Mouse (Mus musculus): ENCODE measurements at regions not wholly inside any gene's neighbourhood (a gene's known extent, or its start where the extent isn't known, plus 50 kb on each side); places are given as distances from the start of the nearest gene placed in this dataset.
A peak's percentile ranks its signal among the peaks of the same experiment; 100 is the strongest.
"Not testable (repeated sequence)": the region's sequence is repeated elsewhere in the genome, so short reads cannot be mapped to it uniquely, and the experiment has no call there.

- no peak for DNase-seq (ENCODE audit: low spot score in 2 of 2)
Measured at GRCm38 (mm10) chr9:43520931-43521330, 210.3 kb downstream of the Trim29 start.

- no peak for DNase-seq (ENCODE audit: low spot score in 2 of 2)
Measured at GRCm38 (mm10) chr9:43524947-43525565, 214.4 kb downstream of the Trim29 start.

GRCm38 (mm10) chr9:43532187-43532586 is 211.6 kb upstream of the Nectin1 start:
- no peak for DNase-seq (ENCODE audit: low spot score in 2 of 2)

DNA sequence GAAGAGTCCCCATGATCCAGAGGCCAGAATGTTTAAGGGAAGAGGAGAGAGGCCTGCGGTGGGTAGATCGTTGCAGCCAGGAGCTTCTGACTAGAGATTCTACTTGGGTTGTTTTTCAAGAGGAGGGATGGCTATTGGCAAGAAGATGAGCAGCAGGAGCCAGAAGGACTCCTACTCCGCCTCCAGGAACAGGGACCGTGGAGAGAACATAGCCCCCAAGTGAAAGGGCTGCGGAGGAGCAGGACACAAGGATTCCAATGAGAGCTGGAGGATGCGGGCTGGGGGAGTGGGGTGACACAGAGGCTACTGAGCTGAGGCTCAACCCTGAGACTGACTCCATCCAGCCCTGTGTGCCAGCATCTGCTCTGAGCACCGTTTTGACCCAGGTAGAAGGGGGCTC is 207.8 kb upstream of the Nectin1 start:
- peak in 1 of 2 experiments; percentile 33 for DNase-seq (ENCODE audit: low spot score in 2 of 2)

DNA sequence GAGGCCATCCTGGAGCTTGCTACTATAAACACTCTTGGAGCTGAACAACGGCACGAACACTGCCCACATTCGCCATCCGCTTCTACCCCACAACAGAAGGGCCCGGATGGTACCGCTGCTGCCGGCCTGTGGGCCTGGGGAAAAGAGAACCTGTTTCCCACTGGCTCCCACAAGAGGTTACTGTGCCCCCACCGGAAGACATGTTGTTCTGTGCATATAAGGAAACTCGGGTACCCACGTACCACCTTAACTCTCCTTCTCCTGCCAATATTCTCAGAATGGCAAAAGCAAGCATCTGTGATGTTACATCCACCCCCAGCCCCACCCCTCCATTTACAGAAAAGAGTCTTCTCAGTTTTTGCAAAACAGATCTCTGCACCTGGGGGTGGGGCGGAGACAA is 206.7 kb upstream of the Nectin1 start:
- peak; percentile 80 to 81 for DNase-seq (ENCODE audit: low spot score in 2 of 2)

DNA sequence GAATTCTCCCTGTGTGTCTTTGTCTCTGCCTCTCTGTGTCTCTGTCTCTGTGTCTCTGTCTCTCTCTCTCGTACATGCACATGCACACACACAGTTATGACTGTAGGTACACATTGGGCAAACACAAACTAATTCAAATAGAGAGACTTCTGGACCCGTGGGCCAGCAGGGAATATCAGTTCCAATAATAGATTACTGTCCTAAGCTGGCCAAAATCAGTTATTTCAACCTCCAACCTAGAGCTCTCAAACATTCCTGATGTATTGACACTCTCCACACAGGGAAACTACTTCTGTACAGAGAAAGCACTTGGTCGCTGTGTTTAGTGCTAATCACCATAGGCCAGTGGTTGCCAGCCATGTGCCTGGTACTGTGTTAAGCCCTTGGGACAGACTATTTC is 203.7 kb upstream of the Nectin1 start:
- DNase-seq (ENCODE audit: low spot score in 2 of 2), result no peak

GRCm38 (mm10) chr9:43541234-43541633 is 202.6 kb upstream of the Nectin1 start:
- DNase-seq (ENCODE audit: low spot score in 2 of 2), result no peak

DNA sequence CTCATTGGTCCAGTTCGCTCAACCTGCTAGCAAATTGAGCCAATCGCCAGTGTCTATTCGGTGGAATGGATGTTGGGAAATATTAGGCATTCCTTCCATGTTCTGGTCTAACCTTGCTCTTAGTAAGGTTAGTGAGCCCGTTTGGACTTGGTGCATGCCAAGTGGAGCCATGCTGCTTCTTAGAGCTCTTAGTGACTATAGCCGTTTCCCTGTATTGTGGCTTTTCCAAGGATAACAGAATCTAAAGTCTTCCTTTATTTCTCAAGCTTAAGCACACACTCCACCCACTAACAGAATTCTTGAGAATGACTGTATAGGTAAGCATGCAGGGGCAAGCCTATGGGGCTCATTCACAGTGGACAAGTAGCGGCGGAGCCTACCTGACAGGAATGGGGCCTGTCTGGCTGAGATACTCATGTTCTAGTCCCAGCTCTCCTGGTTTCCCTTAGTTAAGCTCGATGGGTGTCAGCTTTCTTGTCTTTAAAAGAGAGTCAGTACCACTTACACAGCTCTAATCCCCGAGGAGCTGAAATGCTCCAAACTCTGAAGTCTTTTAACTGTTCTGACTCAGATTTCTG is 201.6 kb upstream of the Nectin1 start:
- no peak for DNase-seq (ENCODE audit: low spot score in 2 of 2)

GRCm38 (mm10) chr9:43545081-43545565 is 198.7 kb upstream of the Nectin1 start:
- peak; percentile 83 to 84 for DNase-seq (ENCODE audit: low spot score in 2 of 2)

DNA sequence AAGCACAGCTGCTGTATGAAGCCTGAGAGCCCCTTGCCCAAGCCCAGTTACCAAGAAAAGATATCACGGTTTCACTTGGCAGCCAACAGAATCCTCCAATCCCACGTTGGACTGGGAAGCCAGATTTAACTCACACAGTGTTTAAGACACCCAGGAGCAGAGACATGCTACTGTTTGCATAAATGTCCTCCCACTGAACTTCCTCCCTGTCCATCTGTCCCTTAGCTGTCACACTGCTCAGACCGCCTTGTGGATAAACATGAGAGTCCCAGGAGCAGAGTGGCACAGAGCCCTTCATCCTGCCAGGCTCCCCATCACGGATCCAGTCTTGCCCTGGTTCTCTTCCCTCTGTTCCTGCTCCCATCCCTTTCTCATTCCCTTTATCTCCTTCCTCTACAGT is 194.9 kb upstream of the Nectin1 start:
- DNase-seq (ENCODE audit: low spot score in 2 of 2), result peak; percentile 56 to 70

GRCm38 (mm10) chr9:43549293-43549692 is 194.5 kb upstream of the Nectin1 start:
- no peak for DNase-seq (ENCODE audit: low spot score in 2 of 2)

DNA sequence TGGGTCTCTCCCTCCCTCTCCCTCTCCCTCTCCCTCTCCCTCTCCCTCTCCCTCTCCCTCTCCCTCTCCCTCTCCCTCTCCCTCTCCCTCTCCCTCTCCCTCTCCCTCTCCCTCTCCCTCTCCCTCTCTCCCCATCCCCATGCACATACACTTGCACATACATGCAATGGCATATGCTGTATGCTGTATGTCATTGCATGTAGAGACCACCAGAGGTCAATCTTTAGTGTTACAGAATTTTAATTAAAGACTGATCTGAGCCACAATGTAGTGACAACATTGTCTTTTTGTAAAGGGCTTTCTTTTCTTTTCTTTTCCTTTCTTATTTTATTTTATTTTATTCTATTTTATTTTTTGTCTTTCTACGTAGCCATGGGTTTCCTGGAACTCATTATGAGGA is 191.0 kb upstream of the Nectin1 start:
- DNase-seq (ENCODE audit: low spot score in 2 of 2), result not testable (repeated sequence)

- no peak for DNase-seq (ENCODE audit: low spot score in 2 of 2)
Measured at GRCm38 (mm10) chr9:43562016-43562415, 181.8 kb upstream of the Nectin1 start.

DNA sequence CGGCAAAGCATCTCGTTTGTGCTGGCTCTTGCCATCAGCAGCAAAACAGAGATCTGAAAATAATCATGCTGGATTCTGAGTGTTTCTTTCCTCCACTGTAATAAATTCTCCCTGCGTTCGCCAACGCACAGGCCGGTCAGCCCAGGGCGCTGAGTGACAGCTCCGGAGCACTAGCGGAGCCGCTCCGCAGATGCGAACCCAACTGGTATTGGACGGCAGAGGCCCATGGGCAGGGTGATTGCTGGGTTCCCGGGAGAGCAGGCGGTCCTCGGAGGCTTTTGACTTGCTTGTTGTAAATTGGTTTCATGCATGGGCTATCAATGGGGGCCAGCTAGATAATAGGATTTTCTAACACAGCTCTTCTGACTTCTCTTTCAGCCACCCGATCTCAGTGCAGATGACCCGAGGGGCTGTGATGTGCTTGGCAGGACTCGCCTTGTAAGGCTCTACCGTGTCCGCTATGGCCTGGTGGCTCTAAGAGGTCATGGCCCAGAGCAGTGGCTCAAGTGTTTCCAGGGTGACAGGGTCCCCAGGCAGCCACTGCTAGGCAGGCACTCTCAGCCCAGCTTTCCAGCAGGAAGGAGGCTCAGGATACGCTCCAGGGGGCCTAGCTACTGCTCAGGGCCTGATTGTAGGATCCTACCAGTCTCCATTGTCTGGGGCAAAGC is 179.4 kb upstream of the Nectin1 start:
- DNase-seq (ENCODE audit: low spot score in 2 of 2), result no peak

DNA sequence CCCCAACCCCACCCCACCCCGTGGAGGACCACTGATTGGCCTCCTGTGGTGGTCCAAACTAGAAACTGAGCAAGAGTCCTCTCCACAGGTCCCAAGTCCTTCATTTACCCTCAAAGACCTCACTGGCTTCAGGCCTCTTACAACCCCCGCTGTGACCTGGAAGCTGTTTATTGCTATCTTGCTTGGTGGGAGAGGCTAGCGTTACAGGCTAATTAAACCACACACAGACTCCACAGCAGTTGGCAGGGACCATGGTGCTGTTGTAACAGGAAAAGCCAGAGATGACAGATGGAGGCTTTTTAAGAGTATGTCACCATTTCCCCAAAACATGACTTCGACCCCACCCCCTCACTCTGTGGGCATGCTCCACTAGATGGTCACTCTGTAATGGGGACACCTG is 174.9 kb upstream of the Nectin1 start:
- no peak for DNase-seq (ENCODE audit: low spot score in 2 of 2)

- DNase-seq (ENCODE audit: low spot score in 2 of 2), result no peak
Measured at GRCm38 (mm10) chr9:43571086-43571485, 172.7 kb upstream of the Nectin1 start.

GRCm38 (mm10) chr9:43575659-43576058 is 168.1 kb upstream of the Nectin1 start:
- DNase-seq (ENCODE audit: low spot score in 2 of 2), result no peak

DNA sequence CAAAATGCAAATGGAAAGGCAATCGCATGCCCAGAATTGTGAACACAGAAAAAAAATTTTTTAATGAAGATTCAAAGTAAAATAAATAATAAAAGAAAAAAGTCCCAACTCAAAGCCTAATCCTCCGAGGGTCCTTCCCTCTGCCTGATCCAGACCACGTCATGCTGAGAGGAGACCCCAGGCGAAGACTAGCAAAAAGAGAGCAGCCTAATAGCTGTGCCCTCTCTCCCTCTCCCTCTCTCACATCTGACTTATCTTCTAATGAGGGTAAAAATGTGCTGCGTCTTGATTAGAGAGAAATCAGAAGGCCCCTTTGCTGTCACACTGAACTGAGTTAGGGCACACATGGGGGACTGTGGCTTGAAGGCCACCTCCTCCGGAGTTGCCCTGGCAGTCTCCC is 163.1 kb upstream of the Nectin1 start:
- DNase-seq (ENCODE audit: low spot score in 2 of 2), result no peak

DNA sequence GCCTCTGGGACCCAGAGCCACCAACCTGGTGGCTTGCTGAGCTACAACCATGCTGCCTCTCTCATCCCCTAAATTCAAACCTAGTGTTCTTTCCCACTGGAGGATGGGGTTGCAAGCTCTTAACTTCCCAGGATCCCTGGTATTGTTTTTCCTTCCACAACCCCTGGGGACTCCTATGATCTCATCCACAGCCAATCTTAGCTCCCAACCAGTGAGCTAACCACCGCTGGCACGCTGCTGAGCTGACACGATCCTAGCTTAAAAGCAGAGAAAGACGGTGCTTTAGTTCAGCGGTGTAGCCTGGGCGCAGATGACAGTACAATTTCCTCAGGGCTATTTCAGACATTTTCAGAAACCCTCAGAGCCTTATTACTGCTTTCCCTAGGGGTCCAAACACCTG is 158.2 kb upstream of the Nectin1 start:
- no peak for DNase-seq (ENCODE audit: low spot score in 2 of 2)

DNA sequence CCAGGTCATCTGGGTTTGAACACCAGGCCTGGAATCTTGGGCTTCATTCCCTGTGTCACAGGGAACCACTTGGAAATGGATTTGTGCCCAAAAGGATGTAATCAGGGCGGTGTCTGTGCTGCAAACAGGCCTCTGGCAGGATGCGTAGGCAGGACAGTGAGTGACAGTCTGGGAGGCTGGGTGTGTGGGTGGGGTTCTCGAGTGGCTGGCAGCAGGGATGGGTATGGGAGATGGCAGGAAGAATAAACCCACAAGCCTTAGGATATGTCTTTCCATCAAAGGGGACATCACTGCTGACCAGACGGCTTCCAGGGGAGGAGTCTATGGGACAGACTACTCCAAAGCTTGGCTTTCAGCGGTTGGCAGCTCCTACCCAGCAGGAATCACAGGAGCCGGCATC is 150.5 kb upstream of the Nectin1 start:
- DNase-seq (ENCODE audit: low spot score in 2 of 2), result peak; percentile 87

GRCm38 (mm10) chr9:43594814-43595213 is 149.0 kb upstream of the Nectin1 start:
- no peak for DNase-seq (ENCODE audit: low spot score in 2 of 2)

GRCm38 (mm10) chr9:43595461-43595860 is 148.3 kb upstream of the Nectin1 start:
- no peak for DNase-seq (ENCODE audit: low spot score in 2 of 2)

- no peak for DNase-seq (ENCODE audit: low spot score in 2 of 2)
Measured at GRCm38 (mm10) chr9:43600396-43600795, 143.4 kb upstream of the Nectin1 start.

All from right cerebral cortex, adult 2 months (tissue).